Mouse (Mus musculus): ENCODE data around the gene Disp1. TPM values are rescaled to one million over a fixed set of nuclear protein-coding genes. Genes with fewer than 3 reads are reported as not detected.

Disp1 gene
- total and polyA plus RNA-seq, 3 experiments = 3.4 to 11.3 (median 5.9) TPM

- H3K9ac ChIP-seq (ENCODE audit: insufficient read depth, low read depth) = no peak overlapping the region
- TF ChIP-seq HCFC1 (IDR thresholded peaks at IDR 0.05; ENCODE audit: low read depth, low read length) (no peak), E2F4 (IDR thresholded peaks at IDR 0.05; ENCODE audit: insufficient replicate concordance, low read depth, low read length) (no peak), MEF2A (IDR thresholded peaks at IDR 0.05; ENCODE audit: borderline replicate concordance, low read depth, low read length) (no peak), NRF1 (IDR thresholded peaks at IDR 0.05; ENCODE audit: low read depth, low read length) (no peak), MAX (IDR thresholded peaks at IDR 0.05; ENCODE audit: low read length) (no peak), USF2 (conservative IDR thresholded peaks at IDR 0.05; ENCODE audit: low read depth, low read length) (no peak), SIN3A (IDR thresholded peaks at IDR 0.05; ENCODE audit: low read length) (no peak), RCOR1 (conservative IDR thresholded peaks at IDR 0.05; ENCODE audit: low read depth, low read length) (no peak), GABPA (IDR thresholded peaks at IDR 0.05; ENCODE audit: insufficient replicate concordance, low read depth, low read length) (no peak), PAX5 (IDR thresholded peaks at IDR 0.05; ENCODE audit: low read length) (no peak), MXI1 (IDR thresholded peaks at IDR 0.05; ENCODE audit: low read depth, low read length) (no peak), MYC (IDR thresholded peaks at IDR 0.05; ENCODE audit: low read depth, low read length) (no peak), POLR2A (IDR thresholded peaks at IDR 0.05; ENCODE audit: low read depth, low read length) (no peak), RAD21 (IDR thresholded peaks at IDR 0.05; ENCODE audit: low read depth, low read length) (no peak), ZMIZ1 (IDR thresholded peaks at IDR 0.05; ENCODE audit: low read depth, low read length) (no peak), CHD2 (IDR thresholded peaks at IDR 0.05; ENCODE audit: low read length) (no peak), TBP (conservative IDR thresholded peaks at IDR 0.05; ENCODE audit: low read depth, low read length) (no peak), CHD1 (IDR thresholded peaks at IDR 0.05; ENCODE audit: low read depth, low read length) (no peak)
- no peak overlapping the region for H3K4me2 ChIP-seq (ENCODE audit: insufficient read depth, low read depth, poor library complexity, severe bottlenecking)
- H3K79me2 ChIP-seq (replicated peaks; ENCODE audit: control insufficient read depth, extremely low read depth, insufficient read depth, poor library complexity, severe bottlenecking) = no peaks in the 10 kb centered on the region
- H3K36me3 ChIP-seq (replicated peaks in 1 of 2; ENCODE audit: control insufficient read depth in 1 of 2, insufficient read depth in 1 of 2, low read length in 1 of 2) = no peaks in the 10 kb centered on the region
- no peak overlapping the region for H3K4me3 ChIP-seq (replicated peaks in 1 of 3; ENCODE audit: low read depth in 2 of 3, low read length in 2 of 3, poor library complexity in 1 of 3)
- no peaks in the 10 kb centered on the region for H3K9me3 ChIP-seq (replicated peaks; ENCODE audit: low read length)
- H3K27ac ChIP-seq (ENCODE audit: insufficient read depth, low read depth) = no peak overlapping the region
- no peaks in the 10 kb centered on the region for H3K27me3 ChIP-seq (replicated peaks)
- H3K4me1 ChIP-seq (ENCODE audit: control insufficient read depth in 1 of 2, insufficient read depth in 2 of 2) = peaks cover 6 to 20% of the 10 kb centered on the region in 2 experiments
- dilution Hi-C loops (cut with MboI; ENCODE audit: extremely low pct_ligation_motif_present, extremely low pct_unique_long_range_greater_than_20kb, low sequenced_read_pairs) (no loop called here), in situ Hi-C loops (cut with MboI; ENCODE audit: low pct_ligation_motif_present, low pct_unique_long_range_greater_than_20kb, low sequenced_read_pairs) (no loop called here)
- DNase-seq (ENCODE audit: extremely low read depth) = no peak
Measured at GRCm38 (mm10) chr1:183069954-183070649, 151.2 kb downstream of the Disp1 start.

- no peak overlapping the region for H3K9ac ChIP-seq (ENCODE audit: insufficient read depth, low read depth)
- in situ Hi-C loops (cut with MboI; ENCODE audit: low pct_ligation_motif_present, low pct_unique_long_range_greater_than_20kb, low sequenced_read_pairs) = no loop called here
- H3K36me3 ChIP-seq (replicated peaks in 1 of 2; ENCODE audit: control insufficient read depth in 1 of 2, insufficient read depth in 1 of 2, low read length in 1 of 2) = no peaks in the 10 kb centered on the region
- no peak for TF ChIP-seq TBP (conservative IDR thresholded peaks at IDR 0.05; ENCODE audit: low read depth, low read length)
- no peak overlapping the region for H3K27ac ChIP-seq (ENCODE audit: insufficient read depth, low read depth)
- H3K9me3 ChIP-seq (replicated peaks; ENCODE audit: low read length) = no peaks in the 10 kb centered on the region
- no peaks in the 10 kb centered on the region for H3K79me2 ChIP-seq (replicated peaks; ENCODE audit: control insufficient read depth, extremely low read depth, insufficient read depth, poor library complexity, severe bottlenecking)
- H3K4me3 ChIP-seq (replicated peaks in 1 of 3; ENCODE audit: low read depth in 2 of 3, low read length in 2 of 3, poor library complexity in 1 of 3) = no peak overlapping the region
- DNase-seq (ENCODE audit: extremely low read depth) = no peak
- dilution Hi-C loops (cut with MboI; ENCODE audit: extremely low pct_ligation_motif_present, extremely low pct_unique_long_range_greater_than_20kb, low sequenced_read_pairs) = no loop called here
- H3K4me2 ChIP-seq (ENCODE audit: insufficient read depth, low read depth, poor library complexity, severe bottlenecking) = no peak overlapping the region
- H3K4me1 ChIP-seq (ENCODE audit: control insufficient read depth in 1 of 2, insufficient read depth in 2 of 2) = peaks cover 6 to 20% of the 10 kb centered on the region in 2 experiments
- H3K27me3 ChIP-seq (replicated peaks) = peaks cover 2% of the 10 kb centered on the region
Measured at GRCm38 (mm10) chr1:183067807-183068206, 153.5 kb downstream of the Disp1 start.
